Mouse (Mus musculus): Measurements from ENCODE around the gene Clec11a. TPM values are rescaled to one million over a fixed set of nuclear protein-coding genes. Genes with fewer than 3 reads are reported as not detected.

Gene Clec11a
- polyA plus RNA-seq, 1 experiment from 2014 or later, result 4.6 TPM

GRCm38 (mm10) chr7:44310285-44310877 lies 3.7 kb upstream of the Clec11a start:
- peak overlapping the region; percentile 61 for H3K4me3 ChIP-seq (ENCODE audit: low read depth, low read length)
- peak overlapping the region; percentile 75 for H3K9ac ChIP-seq (replicated peaks; ENCODE audit: low read depth, low read length)
- peaks cover 12% of the 10 kb centered on the region for H3K4me1 ChIP-seq (ENCODE audit: control insufficient read depth, insufficient read depth, low read length)
- under 1% methylated on average over 33 of the region's 40 CpGs for whole genome bisulfite sequencing
- peak overlapping the region; percentile 69 for H3K27ac ChIP-seq (ENCODE audit: low read depth, low read length)
- peak; percentile 12 for ATAC-seq (ENCODE audit: low read depth)
- H3K27me3 ChIP-seq (ENCODE audit: control insufficient read depth, insufficient read depth, low read length), result no peaks in the 10 kb centered on the region
- H3K36me3 ChIP-seq (ENCODE audit: control insufficient read depth, insufficient read depth, low read length), result peaks cover 6% of the 10 kb centered on the region; the same call in 1 of the 2 replicates
- H3K4me2 ChIP-seq (ENCODE audit: low read depth, low read length), result peak overlapping the region; percentile 60
- no peaks in the 10 kb centered on the region for H3K9me3 ChIP-seq (ENCODE audit: control insufficient read depth, low read length)

GRCm38 (mm10) chr7:44309475-44310284 lies 3.0 kb upstream of the Clec11a start, which contains the start of gene Shank1:
Gene Shank1, plus strand, starts transcription at chr7:44310253.
- no peaks in the 10 kb centered on the region for H3K9me3 ChIP-seq (ENCODE audit: control insufficient read depth, low read length)
- ATAC-seq (ENCODE audit: low read depth), result no peak
- H3K9ac ChIP-seq (replicated peaks; ENCODE audit: low read depth, low read length), result peak within 1 kb of the TSS; percentile 75
- peaks cover 13% of the 10 kb centered on the region for H3K4me1 ChIP-seq (ENCODE audit: control insufficient read depth, insufficient read depth, low read length)
- H3K4me2 ChIP-seq (ENCODE audit: low read depth, low read length), result peak within 1 kb of the TSS; percentile 60
- 28% methylated on average over 10 of the region's 22 CpGs for WGBS
- H3K27me3 ChIP-seq (ENCODE audit: control insufficient read depth, insufficient read depth, low read length), result no peaks in the 10 kb centered on the region
- H3K4me3 ChIP-seq (ENCODE audit: low read depth, low read length), result peak within 1 kb of the TSS; percentile 61
- peak within 1 kb of the TSS; percentile 69 for H3K27ac ChIP-seq (ENCODE audit: low read depth, low read length)
- peaks cover 6% of the 10 kb centered on the region; the same call in 1 of the 2 replicates for H3K36me3 ChIP-seq (ENCODE audit: control insufficient read depth, insufficient read depth, low read length)

- Histone ChIP-seq H3K9ac (replicated peaks; ENCODE audit: low read depth, low read length) (no peak overlapping the region), H3K9me3 (ENCODE audit: control insufficient read depth, low read length) (no peaks in the 10 kb centered on the region), H3K27me3 (ENCODE audit: control insufficient read depth, insufficient read depth, low read length) (no peaks in the 10 kb centered on the region), H3K36me3 (ENCODE audit: control insufficient read depth, insufficient read depth, low read length) (no peaks in the 10 kb centered on the region), H3K4me3 (ENCODE audit: low read depth, low read length) (no peak overlapping the region), H3K27ac (ENCODE audit: low read depth, low read length) (peak overlapping the region; percentile 29), H3K4me2 (ENCODE audit: low read depth, low read length) (no peak overlapping the region), H3K4me1 (ENCODE audit: control insufficient read depth, insufficient read depth, low read length) (peaks cover 19% of the 10 kb centered on the region)
- WGBS, result 27% methylated on average over 9 of the region's 9 CpGs
- ATAC-seq (ENCODE audit: low read depth), result no peak
Observed at GRCm38 (mm10) chr7:44307261-44308020, 739 bp upstream of the Clec11a start.

GRCm38 (mm10) chr7:44305686-44306085 lies 1.0 kb downstream of the Clec11a start:
- Histone ChIP-seq H3K4me1 (ENCODE audit: control insufficient read depth, insufficient read depth, low read length) (peaks cover 8% of the 10 kb centered on the region; the same call in 1 of the 2 replicates), H3K27me3 (ENCODE audit: control insufficient read depth, insufficient read depth, low read length) (no peaks in the 10 kb centered on the region), H3K36me3 (ENCODE audit: control insufficient read depth, insufficient read depth, low read length) (no peaks in the 10 kb centered on the region), H3K4me3 (ENCODE audit: low read depth, low read length) (peak overlapping the region; percentile 70; the same call in 1 of the 2 replicates), H3K9ac (replicated peaks; ENCODE audit: low read depth, low read length) (no peak overlapping the region), H3K4me2 (ENCODE audit: low read depth, low read length) (peak overlapping the region; percentile 84), H3K9me3 (ENCODE audit: control insufficient read depth, low read length) (no peaks in the 10 kb centered on the region), H3K27ac (ENCODE audit: low read depth, low read length) (no peak overlapping the region)
- no peak; the same call in 1 of the 2 replicates for ATAC-seq (ENCODE audit: low read depth)
- WGBS, result 6% methylated on average over 16 of the region's 16 CpGs

- Histone ChIP-seq H3K27ac (ENCODE audit: low read depth, low read length) (peak overlapping the region; percentile 92), H3K27me3 (ENCODE audit: control insufficient read depth, insufficient read depth, low read length) (no peaks in the 10 kb centered on the region), H3K9me3 (ENCODE audit: control insufficient read depth, low read length) (no peaks in the 10 kb centered on the region), H3K4me1 (ENCODE audit: control insufficient read depth, insufficient read depth, low read length) (peaks cover 8% of the 10 kb centered on the region; the same call in 1 of the 2 replicates), H3K36me3 (ENCODE audit: control insufficient read depth, insufficient read depth, low read length) (no peaks in the 10 kb centered on the region), H3K9ac (replicated peaks; ENCODE audit: low read depth, low read length) (peak overlapping the region; percentile 95), H3K4me3 (ENCODE audit: low read depth, low read length) (peak overlapping the region; percentile 70), H3K4me2 (ENCODE audit: low read depth, low read length) (peak overlapping the region; percentile 84)
- WGBS, result under 1% methylated on average over 49 of the region's 49 CpGs
- peak; percentile 93 for ATAC-seq (ENCODE audit: low read depth)
Observed at GRCm38 (mm10) chr7:44304775-44305641, 1.7 kb downstream of the Clec11a start.

GRCm38 (mm10) chr7:44304463-44304774 lies 2.3 kb downstream of the Clec11a start:
- peak overlapping the region; percentile 92 for H3K27ac ChIP-seq (ENCODE audit: low read depth, low read length)
- H3K4me3 ChIP-seq (ENCODE audit: low read depth, low read length), result peak overlapping the region; percentile 70
- ATAC-seq (ENCODE audit: low read depth), result peak; percentile 52
- peak overlapping the region; percentile 84 for H3K4me2 ChIP-seq (ENCODE audit: low read depth, low read length)
- H3K9ac ChIP-seq (replicated peaks; ENCODE audit: low read depth, low read length), result peak overlapping the region; percentile 95
- 0% methylated on average over 25 of the region's 25 CpGs for WGBS
- H3K27me3 ChIP-seq (ENCODE audit: control insufficient read depth, insufficient read depth, low read length), result no peaks in the 10 kb centered on the region
- no peaks in the 10 kb centered on the region for H3K9me3 ChIP-seq (ENCODE audit: control insufficient read depth, low read length)
- H3K4me1 ChIP-seq (ENCODE audit: control insufficient read depth, insufficient read depth, low read length), result peaks cover 8% of the 10 kb centered on the region; the same call in 1 of the 2 replicates
- no peaks in the 10 kb centered on the region for H3K36me3 ChIP-seq (ENCODE audit: control insufficient read depth, insufficient read depth, low read length)

- peak overlapping the region; percentile 92 for H3K27ac ChIP-seq (ENCODE audit: low read depth, low read length)
- ATAC-seq (ENCODE audit: low read depth), result no peak
- H3K4me1 ChIP-seq (ENCODE audit: control insufficient read depth, insufficient read depth, low read length), result peaks cover 8% of the 10 kb centered on the region; the same call in 1 of the 2 replicates
- WGBS, result 84% methylated on average over 14 of the region's 14 CpGs
- peak overlapping the region; percentile 84 for H3K4me2 ChIP-seq (ENCODE audit: low read depth, low read length)
- H3K27me3 ChIP-seq (ENCODE audit: control insufficient read depth, insufficient read depth, low read length), result no peaks in the 10 kb centered on the region
- H3K9me3 ChIP-seq (ENCODE audit: control insufficient read depth, low read length), result no peaks in the 10 kb centered on the region
- H3K4me3 ChIP-seq (ENCODE audit: low read depth, low read length), result peak overlapping the region; percentile 70
- H3K9ac ChIP-seq (replicated peaks; ENCODE audit: low read depth, low read length), result peak overlapping the region; percentile 95
- H3K36me3 ChIP-seq (ENCODE audit: control insufficient read depth, insufficient read depth, low read length), result no peaks in the 10 kb centered on the region
Observed at GRCm38 (mm10) chr7:44303346-44304340, 3.1 kb downstream of the Clec11a start.

Data from neural tube, embryonic 14.5 days (tissue).